Mouse (Mus musculus) layer of hippocampus, postnatal 25 days (tissue): Measurements from ENCODE around the gene Nrsn2. TPM values are rescaled to one million over a fixed set of nuclear protein-coding genes. Genes with fewer than 3 reads are reported as not detected.

Source experiments
- total RNA-seq, 2 experiments: library from RNA; stranded (reverse); gene quantifications; 2 replicates each; pipeline ENCODE4 v1.2.3; 2021

Gene Nrsn2
- total RNA-seq, 2 experiments from 2014 or later, result 60.6 to 76.6 TPM

Other genes starting within 250 kb of the Nrsn2 start
- gene Tcf15, start 233.1 kb downstream of the Nrsn2 start, total RNA-seq, result 1 to 10 TPM; 4.3 to 4.7 TPM
- 10 to 100 TPM; 93.6 to 98.6 TPM for gene Csnk2a1, start 149.8 kb downstream of the Nrsn2 start, total RNA-seq
- gene Tbc1d20, start 82.8 kb downstream of the Nrsn2 start, total RNA-seq, result 10 to 100 TPM; 56.1 to 58.2 TPM
- gene Rbck1, start 44.0 kb downstream of the Nrsn2 start, total RNA-seq, result 100 to 1,000 TPM in 1 of 2 experiments, 10 to 100 TPM in 1; 96.3 to 110 TPM
- under 1 TPM; 0.23 to 0.39 TPM for gene Trib3, start 32.6 kb downstream of the Nrsn2 start, total RNA-seq
- gene Sox12, start 21.4 kb upstream of the Nrsn2 start, total RNA-seq, result 10 to 100 TPM; 16.4 to 19.8 TPM
- gene Zcchc3, start 38.4 kb upstream of the Nrsn2 start, total RNA-seq, result 10 to 100 TPM; 10.7 to 11.6 TPM
- gene 6820408C15Rik, start 38.9 kb upstream of the Nrsn2 start, total RNA-seq, result 1 to 10 TPM; 1.7 to 2.7 TPM
- gene Defb23, start 88.0 kb upstream of the Nrsn2 start, total RNA-seq, result not detected
- not detected for gene Defb20, start 100.4 kb upstream of the Nrsn2 start, total RNA-seq
- gene Defb22, start 113.5 kb upstream of the Nrsn2 start, total RNA-seq, result not detected
- gene Defb26, start 135.1 kb upstream of the Nrsn2 start, total RNA-seq, result not detected
- not detected for gene Defb28, start 141.6 kb upstream of the Nrsn2 start, total RNA-seq
- gene Defb29, start 163.5 kb upstream of the Nrsn2 start, total RNA-seq, result not detected
- not detected for gene Gm17416, start 192.7 kb upstream of the Nrsn2 start, total RNA-seq
- gene Defb21, start 196.1 kb upstream of the Nrsn2 start, total RNA-seq, result not detected
- gene Defb19, start 203.7 kb upstream of the Nrsn2 start, total RNA-seq, result not detected
- gene Defb45, start 222.8 kb upstream of the Nrsn2 start, total RNA-seq, result not detected
- gene Defb36, start 227.7 kb upstream of the Nrsn2 start, total RNA-seq, result not detected
- gene Defb25, start 246.4 kb upstream of the Nrsn2 start, total RNA-seq, result not detected